Mouse (Mus musculus) kidney, adult 18-20 months (tissue): Measurements from ENCODE around the gene 3110018I06Rik.

ENCODE experiments used
- DNase-seq: peaks from one replicate; pipeline ENCODE4 v3.0.0; 2021

Gene 3110018I06Rik

DNA sequence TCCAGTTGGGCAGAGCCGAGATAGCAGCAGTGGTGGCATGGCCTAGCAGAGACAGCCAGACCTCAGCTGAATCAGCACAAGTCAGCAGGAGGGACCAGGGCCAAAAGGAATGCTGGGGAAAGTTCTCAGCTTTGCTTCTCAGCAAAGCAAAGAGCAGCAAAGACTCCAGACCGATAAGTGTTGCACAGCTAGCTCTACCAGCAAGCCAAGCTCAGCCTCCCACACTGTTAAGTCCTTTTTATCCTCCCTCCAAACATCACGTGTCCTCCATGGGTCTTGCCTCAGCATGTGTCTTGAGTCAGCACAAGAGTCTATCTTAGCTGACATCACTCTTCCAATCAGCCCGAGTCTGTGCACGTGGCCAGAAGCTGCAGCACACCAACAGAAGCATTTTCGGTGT, at the start of gene 3110018I06Rik:
Gene 3110018I06Rik (plus strand): TSS at position 262 of the 400 bp plus-strand sequence.
- no peak for DNase-seq

GRCm38 (mm10) chr12:107444681-107445080, 43.8 kb upstream of the 3110018I06Rik start:
- no peak for DNase-seq

- DNase-seq = no peak
Observed at GRCm38 (mm10) chr12:107457835-107458234, 30.6 kb upstream of the 3110018I06Rik start.

DNA sequence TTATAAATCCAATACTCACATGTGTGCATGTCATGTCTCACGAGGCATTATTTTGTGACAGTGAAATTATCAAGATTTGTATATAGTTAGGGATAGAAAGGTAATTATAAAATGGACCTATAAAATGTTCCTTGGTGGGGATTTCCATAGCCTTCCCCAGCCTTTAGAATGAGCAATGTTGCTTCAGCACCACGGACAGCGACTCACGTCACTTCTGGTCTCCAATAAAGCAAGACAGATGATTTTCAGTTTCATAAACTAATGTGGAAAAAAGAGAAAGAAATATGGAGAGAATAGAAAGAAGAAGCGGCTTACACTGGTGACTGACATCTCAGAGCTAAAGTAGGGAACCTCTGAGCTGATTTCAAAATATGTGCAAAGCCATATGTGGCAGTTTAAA, 23.7 kb upstream of the 3110018I06Rik start:
- peak; percentile 40 for DNase-seq

GRCm38 (mm10) chr12:107476441-107477291, 11.8 kb upstream of the 3110018I06Rik start:
- DNase-seq = no peak

DNA sequence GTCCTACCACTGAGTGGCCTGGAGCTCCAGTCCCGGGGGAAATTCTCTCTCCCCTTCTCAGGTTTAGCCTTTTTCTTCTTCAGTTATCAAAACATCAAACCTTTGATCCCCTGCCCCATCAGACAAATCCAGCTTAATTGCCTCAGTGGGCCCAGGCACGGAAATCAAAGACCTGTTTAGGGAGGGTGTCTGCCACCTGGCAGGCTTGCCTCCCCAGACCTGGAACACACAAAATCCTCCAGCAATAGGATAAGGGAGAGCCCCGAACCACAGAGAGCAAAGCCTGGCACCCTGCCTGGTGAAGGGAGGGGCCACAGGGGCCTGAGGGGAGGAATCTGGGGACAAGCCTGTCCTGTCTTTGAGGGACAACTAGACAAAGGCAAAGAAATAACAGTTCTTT, 9.1 kb upstream of the 3110018I06Rik start:
- no peak for DNase-seq

DNA sequence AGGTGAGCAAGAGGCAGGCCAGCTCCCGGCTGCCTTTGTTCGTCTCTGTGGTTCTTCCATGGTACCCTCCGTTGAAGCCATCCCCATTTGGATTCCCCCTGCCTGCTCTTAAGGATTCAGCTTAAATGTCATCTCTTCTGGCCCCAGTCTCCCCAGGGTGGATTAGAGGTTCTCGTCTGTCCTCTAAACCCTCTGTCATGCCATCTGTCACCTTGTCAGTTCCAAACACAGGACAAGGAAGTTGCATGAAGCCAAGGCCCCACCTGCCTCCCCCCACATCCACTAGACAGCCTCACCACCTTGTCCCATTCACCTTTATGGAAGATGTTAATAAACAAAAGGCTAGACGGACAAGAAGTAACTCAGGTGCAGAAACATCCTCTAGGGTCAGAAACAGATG, 5.4 kb upstream of the 3110018I06Rik start:
- DNase-seq = no peak

GRCm38 (mm10) chr12:107491344-107491743, 2.9 kb downstream of the 3110018I06Rik start:
- DNase-seq = no peak

DNA sequence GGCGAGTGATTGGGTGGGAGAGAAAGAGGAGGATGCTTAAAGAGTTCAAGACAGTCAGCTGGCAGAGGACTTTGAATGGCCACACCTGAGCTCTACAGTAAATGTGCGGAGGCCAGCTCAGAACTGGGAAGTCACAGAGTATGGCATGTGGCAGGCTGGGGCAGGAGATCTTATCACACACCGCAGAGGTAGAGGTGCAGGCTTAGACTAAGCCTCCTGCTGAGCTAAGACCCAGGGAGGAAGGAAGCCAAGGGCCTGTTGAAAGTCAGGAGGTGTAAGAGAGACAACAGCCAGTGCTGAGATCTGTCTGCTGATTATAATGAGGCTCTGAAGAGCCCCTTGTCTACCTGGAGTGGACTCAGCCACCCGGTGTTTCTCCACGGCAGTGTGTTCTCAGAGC, 8.5 kb downstream of the 3110018I06Rik start:
- DNase-seq = no peak

- no peak for DNase-seq
Observed at GRCm38 (mm10) chr12:107509661-107510237, 21.3 kb downstream of the 3110018I06Rik start.

GRCm38 (mm10) chr12:107511112-107511511, 22.7 kb downstream of the 3110018I06Rik start:
- DNase-seq = no peak

GRCm38 (mm10) chr12:107516265-107517217, 28.1 kb downstream of the 3110018I06Rik start:
- DNase-seq = no peak

GRCm38 (mm10) chr12:107520941-107521340, 32.5 kb downstream of the 3110018I06Rik start:
- no peak for DNase-seq

DNA sequence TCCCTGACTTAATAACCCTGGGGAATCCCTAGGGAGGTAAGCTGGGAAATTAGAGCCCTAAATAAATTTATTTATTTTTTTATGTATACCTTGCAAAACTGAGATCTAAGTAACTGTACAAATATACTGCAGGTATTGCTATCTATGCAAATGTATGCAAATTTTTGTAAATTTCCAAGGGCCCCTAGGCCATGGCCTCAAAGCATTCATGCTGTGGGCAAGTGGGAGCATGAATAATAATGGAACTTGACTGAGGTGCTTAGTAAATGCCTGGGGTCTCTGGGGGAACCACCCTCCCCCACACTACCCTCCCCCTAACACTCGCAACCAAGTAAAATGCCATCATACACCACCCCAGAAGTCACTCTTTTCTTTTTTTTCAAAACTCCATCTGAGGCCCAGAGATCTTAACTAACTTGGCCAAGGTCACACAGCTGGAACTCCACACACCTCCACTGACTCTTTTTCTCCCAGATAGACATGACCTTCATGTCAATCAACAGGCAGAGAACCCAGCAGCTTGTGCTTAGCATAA, 40.0 kb downstream of the 3110018I06Rik start:
- DNase-seq = no peak

GRCm38 (mm10) chr12:107532871-107533270, 44.4 kb downstream of the 3110018I06Rik start:
- DNase-seq = no peak
